Mouse (Mus musculus) brain, adult 10 weeks (tissue): ENCODE data around the gene Fbxl4. TPM values are rescaled to one million over a fixed set of nuclear protein-coding genes. Genes with fewer than 3 reads are reported as not detected.

Experiments used
- polyA plus RNA-seq: library from polyadenylated mRNA; stranded (reverse); fragments of 350-450 nt; fragmentation: Illumina TruSeq; extraction: RNeasy Lipid Tissue Mini Kit (QIAGEN cat#74804); gene quantifications from one replicate; pipeline ENCODE4 v1.2.3, GENCODE M21; 2015; ENCODE audit warnings: low read depth, low replicate concordance

Gene Fbxl4
- polyA plus RNA-seq, result 20.4 TPM

DNA sequence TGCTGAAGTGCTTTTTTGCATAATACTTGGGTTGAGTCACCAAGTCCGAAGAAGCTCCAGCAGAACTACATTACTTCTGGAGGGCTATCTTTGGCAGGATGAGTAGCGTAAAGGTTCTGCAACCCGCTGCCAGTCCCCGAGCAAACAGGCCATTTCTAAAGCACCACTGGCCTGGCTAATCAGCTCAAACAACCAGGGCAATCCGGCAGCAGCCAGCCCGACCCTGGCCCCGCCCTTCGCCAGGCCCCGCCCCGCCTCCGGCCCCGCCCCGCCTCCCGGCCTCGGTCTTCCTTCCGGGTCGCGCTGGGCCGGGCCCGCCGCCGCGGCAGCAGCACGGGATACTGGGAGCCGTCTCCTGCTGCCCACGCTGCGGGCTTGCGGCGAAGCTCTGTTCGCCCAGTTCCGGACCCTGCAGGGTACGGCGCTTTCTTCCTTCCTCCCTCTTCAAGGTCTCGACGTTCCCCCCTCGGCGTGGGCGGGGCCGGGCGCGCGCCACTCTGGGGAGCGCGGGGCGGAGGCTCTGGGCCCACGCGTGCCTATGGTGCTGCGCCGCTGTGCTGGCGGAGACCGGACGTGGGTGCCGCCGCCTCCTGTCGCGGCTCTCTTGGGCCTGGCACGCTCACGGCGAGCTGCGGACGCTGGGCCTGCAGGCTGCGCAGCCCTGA lies at the start of gene Fbxl4:
Gene Fbxl4, plus strand, starts transcription at position 278 of the 665 bp plus-strand sequence.

Other genes with a start within 250 kb of the Fbxl4 start
- gene Pou3f2, start 130.8 kb downstream of the Fbxl4 start, polyA plus RNA-seq, result 13.4 TPM